Mouse (Mus musculus): ENCODE results near the gene Bri3bp.
"Not testable (repeated sequence)": the region's sequence is repeated elsewhere in the genome, so short reads cannot be mapped to it uniquely, and the experiment has no call there.

Gene Bri3bp

DNA sequence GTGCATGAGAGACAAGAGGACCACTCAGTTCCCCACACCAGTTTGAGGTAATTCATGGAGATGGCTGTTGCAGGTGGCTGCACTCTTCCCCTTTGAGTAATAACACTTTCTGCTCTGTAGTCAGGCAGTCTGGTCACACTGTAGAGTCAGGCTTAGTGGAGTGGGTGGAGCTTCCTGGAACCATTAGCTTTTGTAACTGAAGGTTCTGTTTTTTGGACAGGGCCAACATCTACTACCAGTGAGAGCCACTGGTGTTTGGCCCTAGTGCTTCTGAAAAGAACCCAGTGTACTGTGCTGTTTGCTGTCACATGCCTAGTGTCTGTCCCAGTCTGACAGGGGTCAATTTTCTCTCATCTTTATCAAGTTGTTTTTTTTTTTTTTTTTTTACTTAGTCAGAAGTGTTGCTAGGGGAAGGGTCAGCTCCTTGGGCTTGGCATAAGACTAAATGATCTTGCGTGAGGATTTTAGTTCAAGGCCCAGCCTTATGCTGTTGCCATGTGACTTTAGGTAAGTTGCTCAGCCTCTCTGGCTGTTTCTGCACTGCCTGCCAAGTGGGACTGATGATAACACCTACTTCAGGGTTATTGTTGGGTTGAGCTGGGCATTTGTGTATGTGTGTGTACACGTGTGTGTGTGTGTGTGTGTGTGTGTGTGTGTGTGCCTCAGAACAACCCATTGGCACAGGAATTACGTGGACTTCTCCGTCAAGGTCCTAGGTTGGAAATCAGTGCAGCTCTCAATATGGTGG is 43.8 kb downstream of the Bri3bp start:
- DNase-seq (ENCODE audit: low spot score), result no peak

DNA sequence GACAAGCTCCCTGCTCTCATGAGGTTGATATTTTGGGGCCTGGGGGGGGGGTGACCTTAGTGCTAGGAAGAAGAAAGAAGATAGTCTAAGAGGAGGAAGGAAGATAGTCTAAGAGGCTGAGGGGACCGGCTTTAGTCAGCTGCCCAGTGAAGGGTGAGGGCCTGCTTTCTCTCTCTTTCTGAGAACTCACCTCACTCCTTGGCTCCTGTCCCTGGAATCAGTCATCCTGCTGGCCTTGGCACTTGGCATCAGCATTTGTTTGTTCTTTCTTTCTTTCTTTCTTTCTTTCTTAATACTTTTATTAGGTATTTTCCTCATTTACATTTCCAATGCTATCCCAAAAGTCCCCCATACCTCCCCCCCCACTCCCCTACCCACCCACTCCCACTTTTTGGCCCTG is 44.7 kb downstream of the Bri3bp start:
- DNase-seq (ENCODE audit: low spot score), result no peak

DNA sequence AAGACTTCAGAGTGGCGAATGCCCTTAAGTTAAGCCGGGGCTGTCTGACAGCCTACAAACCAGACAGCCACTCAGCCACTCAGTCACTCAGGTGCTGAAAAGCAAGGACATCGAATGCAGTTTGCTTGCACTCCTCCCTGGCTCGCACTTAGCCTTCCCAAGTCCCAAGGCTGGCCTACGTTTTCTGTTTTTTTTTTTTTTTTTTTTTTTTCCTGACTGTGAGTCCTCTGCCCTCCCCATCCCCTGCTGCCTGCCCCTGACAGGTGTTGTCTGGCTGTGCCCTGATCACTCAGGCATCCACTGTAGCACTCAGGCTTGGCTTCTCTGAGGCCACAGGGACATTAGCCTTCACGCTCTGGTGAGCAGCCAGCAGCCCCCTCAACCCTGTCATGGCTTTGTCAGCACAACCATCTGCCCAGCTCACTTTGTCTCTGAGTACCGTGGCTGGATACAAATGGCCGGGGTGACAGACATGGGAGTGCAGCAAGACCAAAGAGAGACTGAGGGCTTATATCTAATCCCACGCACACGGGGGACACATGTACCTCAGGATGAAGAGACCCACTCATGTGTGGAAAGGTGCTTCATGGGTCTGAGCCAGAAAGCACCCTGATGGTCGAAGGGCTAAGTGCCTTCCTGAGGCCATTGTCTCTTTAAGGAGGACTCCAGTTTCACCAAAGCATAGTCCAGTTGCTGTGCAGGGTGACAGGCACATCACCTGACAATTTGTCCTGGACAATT is 46.2 kb downstream of the Bri3bp start:
- DNase-seq (ENCODE audit: low spot score), result no peak

DNA sequence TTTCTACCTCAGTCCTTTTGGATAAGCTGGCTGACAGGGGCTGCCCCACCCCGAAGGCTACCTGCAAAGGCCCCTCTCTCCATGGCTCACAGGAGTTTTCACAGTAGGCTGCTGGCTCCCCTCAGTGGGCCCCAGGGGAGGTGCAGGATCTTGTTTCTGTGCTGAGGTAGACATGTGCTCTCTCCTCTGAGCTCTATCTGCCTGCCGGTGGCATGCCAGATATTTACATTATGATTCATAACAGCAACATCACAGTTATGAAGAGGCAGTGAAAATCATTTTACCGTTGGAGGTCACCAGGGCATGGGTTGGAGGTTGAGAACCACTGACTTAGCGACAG is 46.7 kb downstream of the Bri3bp start:
- DNase-seq (ENCODE audit: low spot score), result no peak

DNA sequence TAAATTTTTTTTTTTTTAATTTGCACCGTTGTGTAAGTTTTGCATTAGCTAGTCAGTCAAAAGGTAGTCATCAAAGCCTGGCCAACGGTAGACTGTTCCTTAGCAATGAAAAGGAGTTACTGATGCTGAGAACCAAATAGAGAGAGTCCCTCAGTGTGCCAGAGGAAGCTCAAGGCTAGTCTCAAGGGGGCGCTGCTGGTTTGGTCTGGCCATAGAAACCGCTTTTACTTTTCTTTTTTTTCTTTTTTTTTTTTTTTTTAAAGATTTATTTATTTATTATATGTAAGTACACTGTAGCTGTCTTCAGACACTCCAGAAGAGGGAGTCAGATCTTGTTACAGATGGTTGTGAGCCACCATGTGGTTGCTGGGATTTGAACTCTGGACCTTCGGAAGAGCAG is 47.6 kb downstream of the Bri3bp start:
- not testable (repeated sequence) for DNase-seq (ENCODE audit: low spot score)

DNA sequence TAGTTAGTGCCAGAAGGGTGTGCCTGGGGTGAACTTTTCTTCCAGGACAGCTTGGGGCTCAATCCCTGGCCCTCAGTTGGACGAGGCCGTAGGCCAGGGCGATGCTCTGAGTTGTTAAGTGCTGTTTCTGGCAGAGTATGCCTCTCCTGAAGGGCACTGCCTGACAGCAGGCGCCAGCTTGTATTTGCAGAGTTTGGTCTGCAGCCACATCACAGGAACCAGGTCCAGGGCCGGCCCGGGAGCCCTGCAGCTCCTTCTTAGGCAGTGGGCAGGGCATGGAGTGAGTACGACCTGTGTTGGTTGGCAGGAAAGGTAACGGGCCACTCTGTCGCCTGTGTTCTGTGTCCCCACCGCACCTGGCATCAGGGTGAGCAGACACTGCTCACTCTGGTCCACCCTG is 49.7 kb downstream of the Bri3bp start:
- DNase-seq (ENCODE audit: low spot score), result no peak

DNA sequence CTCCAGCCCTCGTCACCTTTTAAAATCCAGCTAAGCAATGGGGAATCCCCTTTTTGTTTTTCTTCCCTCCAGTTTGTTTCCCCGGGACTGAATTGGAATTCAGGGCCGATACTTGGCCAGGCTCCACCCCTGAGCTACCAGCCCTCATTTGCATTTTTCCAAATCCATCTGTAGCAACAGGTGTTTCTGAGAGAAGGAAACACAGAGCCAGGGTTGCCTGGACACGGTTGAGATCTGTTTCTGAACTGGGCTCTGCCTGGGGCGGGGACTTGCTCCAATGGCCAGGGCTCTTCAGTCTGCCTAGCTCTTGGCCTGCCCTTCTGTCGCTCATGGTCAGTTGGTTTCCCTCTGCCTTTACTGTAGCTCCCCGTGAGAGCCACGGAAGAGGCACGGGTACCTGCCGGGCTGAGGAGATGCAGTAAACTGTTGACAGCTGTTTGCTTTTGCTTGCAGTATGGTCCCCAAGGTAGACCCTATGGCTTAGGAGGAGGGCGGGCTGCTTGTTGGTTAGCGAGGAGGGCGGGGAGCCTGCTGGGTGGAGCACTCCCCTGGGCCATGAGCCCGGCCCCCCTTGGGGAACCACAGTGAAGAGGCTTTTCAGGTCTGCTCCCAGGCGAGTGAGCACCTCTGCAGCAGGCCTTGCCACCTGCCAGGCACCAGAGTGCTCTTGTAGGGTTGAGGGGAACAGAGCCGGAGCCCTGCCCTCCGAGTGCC is 51.2 kb downstream of the Bri3bp start:
- DNase-seq (ENCODE audit: low spot score), result no peak

DNA sequence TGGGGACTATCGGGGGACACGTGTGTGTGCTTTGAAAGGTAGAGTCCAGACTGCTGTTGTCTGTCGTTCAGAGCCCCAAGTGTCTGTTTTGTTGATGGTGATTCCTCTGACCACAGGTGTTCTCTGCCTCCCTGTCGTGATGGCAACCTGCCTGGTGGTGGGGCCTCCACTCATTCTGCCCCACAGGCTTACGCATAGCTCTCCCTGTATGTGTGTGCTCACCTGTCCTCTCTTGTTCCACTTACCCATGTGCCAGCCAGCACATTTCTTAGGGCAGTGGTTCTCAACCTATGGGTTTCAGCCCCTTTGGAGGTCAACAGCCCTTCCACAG is 51.7 kb downstream of the Bri3bp start:
- no peak for DNase-seq (ENCODE audit: low spot score)

DNA sequence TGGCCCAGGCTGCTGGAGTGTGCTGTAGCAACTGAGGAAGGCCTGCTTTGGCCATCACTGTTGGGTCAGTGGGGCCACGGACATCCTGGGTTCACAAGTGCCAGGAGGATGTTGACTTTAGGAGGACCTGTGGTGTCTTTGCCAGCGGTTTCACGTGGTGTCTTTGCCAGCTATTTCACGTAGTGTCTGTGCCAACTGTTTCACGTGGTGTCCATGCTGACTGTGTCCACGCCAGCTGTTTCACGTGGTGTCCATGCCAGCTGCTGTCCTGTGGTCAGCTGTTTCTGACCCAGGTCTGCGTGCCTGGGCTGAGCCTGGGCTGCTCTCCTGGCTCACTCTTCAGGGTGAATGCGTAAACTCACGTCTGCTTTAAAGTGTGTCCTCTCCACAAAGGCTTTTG is 54.3 kb downstream of the Bri3bp start:
- DNase-seq (ENCODE audit: low spot score), result no peak

DNA sequence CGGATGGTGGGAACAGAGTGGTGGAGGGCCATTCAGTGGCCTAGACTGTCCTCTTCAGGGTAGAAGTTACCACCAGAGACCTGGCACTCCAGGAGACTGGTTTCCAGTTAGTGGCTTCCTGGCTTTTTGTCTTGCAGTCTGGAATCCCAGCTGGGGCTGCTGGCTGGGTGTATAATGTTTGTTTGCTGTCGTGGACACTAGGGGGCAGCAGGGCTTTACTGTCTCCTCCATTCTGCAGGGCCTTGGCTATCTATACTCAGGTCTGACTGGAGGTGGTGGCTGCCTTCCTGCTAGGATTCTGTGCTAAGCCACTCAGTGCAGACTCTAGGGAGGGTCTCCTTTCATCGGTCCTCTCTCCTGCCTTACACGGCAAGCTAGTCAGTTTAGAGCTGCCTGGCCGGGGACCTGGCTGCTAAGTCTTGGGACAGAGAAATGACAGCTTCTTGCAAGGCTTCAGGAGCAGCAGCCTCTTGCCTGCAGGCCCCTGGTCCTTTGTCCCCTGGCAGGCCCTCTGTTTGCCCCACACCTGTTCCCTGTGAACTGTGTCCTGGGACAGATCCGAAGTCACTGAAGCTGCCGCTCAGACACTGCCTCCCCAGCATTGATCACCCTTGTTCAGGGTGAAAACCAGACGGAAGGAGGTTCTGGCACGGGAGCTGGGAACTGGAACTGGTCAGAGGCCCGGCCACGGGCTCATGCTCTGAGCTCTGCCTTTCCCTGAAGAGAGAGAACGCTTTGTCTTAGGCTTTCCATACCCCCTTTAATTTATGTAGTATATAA is 56.6 kb downstream of the Bri3bp start:
- no peak for DNase-seq (ENCODE audit: low spot score)

DNA sequence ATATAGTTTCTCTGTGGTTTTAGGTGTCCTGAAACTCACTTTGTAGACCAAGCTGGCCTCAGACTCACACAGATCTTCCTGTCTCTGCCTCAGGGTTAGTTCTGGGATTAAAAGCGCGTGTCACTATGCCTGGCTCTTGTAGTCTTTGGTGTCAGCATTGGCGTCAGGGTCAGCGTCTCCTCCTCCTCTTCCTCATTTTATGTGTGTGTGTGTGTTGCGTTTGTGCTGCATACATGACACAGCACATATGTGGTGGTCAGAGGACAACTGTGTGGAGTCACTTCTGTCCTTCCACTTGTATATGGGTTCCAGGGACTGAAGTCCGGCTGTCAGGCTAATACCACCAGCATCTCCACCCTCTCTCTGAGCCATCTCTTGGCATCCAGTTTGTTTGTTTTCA is 60.1 kb downstream of the Bri3bp start:
- no peak for DNase-seq (ENCODE audit: low spot score)

DNA sequence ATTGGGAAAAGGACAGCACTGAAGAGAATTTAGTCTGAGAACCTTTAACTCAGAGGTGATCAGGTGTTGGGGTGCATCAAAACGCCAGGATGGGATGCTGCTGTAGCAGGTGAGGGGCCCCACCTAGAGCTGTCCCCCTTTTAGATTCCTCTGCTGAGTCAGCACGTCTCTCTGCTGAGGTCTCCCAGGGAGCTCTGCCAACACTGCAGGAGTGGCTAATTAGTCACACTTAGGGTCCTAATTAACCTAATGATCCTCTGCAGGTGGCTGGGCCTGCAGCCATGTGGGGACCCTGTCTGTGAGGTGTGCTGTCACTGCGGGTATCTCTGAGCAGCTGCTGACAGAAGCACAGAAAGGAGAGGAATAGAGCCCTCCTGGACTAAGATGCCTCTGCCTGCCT is 60.8 kb downstream of the Bri3bp start:
- DNase-seq (ENCODE audit: low spot score), result no peak

DNA sequence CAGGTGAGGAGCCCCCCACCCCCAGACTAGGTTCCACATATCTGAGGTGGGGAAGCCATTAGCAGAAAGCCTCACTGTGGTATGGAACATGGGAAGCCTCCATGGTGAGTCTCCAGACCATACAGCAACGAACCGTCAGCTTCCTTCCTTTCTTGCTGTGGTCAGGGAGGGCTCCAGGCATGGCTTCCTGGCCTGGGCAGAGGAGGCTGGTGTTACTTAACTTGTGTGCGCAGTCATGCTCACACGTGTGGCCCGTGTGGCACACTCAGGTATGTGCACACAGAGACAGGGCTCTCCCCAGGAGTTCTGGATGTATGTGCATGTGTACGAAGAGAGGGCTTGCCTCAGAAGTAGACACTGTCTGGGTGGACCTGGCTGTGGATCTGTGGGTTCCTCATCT is 62.3 kb downstream of the Bri3bp start:
- DNase-seq (ENCODE audit: low spot score), result no peak

DNA sequence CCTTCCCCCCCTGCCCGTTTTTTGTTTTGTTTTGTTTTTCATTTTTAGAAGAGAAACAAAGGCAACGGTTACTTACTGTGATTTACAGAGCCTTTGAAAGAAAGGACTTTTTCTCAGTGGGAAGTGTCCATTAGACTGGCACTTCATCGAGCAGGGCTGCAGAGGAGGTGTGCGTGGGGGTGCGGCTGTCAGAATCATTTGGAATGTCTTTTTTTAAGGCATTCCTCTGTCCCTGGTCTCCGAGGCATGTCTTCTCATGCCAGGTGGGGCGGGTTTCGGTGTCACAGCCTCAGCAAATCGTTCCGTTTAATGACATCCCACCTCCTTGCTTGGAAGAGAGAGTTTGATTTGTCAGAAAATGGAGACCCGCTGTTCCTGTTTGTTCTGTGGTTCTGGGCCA is 63.3 kb downstream of the Bri3bp start:
- no peak for DNase-seq (ENCODE audit: low spot score)

DNA sequence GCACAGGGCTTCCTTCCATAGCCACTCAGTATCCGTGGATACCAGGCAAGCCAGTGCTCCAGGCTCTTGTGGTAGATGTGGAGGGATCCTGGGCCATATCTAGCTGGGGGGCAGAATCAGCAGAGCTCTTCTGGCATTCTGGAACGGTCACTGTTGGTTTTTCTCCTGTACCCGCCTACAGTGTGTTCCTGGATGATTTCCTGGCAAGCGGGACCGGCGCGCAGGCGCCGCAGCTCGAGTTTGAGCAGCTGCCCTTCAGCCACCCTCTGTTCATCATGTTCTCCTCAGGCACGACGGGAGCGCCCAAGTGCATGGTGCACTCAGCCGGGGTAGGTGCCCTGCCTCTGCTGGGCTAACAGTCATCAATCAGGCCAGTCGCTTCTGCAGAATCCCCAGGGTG is 64.6 kb downstream of the Bri3bp start:
- no peak for DNase-seq (ENCODE audit: low spot score)

DNA sequence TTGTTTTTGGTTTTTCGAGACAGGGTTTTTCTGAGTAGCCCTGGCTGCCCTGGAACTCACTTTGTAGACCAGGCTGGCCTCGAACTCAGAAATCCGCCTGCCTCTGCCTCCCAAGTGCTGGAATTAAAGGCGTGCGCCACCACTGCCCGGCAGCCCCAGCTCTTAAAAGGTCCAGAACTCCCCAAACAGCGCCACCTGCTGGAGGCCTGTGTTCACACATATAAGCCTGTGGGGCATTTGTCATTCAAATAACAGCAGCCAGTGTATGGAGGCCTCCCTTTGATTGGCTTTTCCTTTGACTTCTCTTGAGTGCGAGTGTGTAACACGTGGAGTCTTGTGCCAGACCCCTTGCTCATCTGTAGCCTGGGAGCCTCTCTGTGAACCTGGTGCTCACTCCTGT is 66.2 kb downstream of the Bri3bp start:
- peak; percentile 43 for DNase-seq (ENCODE audit: low spot score)

DNA sequence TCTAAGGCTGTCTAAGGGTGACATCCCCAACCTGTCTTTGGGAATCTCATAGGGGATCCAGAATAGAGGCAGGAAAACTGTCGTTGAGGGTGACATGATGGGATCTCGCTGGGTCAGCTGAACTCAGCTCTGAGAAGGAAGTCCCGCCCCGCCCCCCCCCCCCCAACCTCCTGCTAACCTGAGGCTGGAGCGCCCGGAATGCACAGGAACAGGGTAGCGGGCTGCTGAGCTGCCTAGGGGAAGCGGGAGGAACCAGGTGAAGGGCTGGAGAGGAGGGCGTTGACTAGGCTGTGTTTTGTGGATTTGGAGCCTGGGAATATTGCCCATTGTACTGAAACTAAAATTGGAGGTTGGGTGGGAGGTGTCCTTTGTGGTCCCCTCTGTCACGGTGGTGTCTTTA is 66.6 kb downstream of the Bri3bp start:
- DNase-seq (ENCODE audit: low spot score), result no peak

DNA sequence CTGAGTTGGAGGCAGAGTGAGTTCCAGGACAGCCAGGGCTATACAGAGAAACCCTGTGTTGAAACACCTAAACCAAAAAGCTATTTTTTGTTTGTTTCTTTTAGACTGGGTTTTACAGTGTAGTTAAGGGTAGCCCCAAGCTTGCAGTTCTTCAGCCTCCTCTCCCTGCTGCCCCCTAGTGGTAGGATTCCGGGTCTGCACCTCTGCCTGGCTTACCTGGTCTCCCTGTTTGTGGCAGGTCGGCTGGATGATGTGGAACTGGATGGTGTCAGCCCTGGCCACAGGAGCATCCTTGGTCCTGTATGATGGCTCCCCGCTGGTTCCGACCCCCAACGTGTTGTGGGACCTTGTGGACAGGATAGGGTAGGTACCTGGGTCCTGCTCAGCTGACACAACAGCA is 68.2 kb downstream of the Bri3bp start:
- peak; percentile 62 for DNase-seq (ENCODE audit: low spot score)

All from testis, postnatal 14 days (tissue).